Mouse (Mus musculus) CH12.LX (cell line): ENCODE data around the gene Tmem62. TPM values are rescaled to one million over a fixed set of nuclear protein-coding genes. Genes with fewer than 3 reads are reported as not detected.
A peak's percentile ranks its signal among the peaks of the same experiment; 100 is the strongest.

Experiments used
- DNase-seq: peaks from one replicate; pipeline ENCODE4 v3.0.0-alpha.2; 2013; ENCODE audit errors: extremely low read depth
- H3K27ac ChIP-seq: 2 replicates; pipeline ENCODE4 v1.5.1; 2012; ENCODE audit warnings: low read depth, mild to moderate bottlenecking, control low read depth, moderate library complexity; ENCODE audit not compliant: insufficient read depth
- H3K27me3 ChIP-seq: replicated peaks from 2 replicates; pipeline ENCODE3; 2012; ENCODE audit warnings: inconsistent platforms
- H3K36me3 ChIP-seq, 2 experiments: replicated peaks in 1 of 2; 2 replicates each; pipeline versions ENCODE3 to v1.6.1; 2012; ENCODE audit warnings: inconsistent platforms in 1 of 2, low read length in 1 of 2, mild to moderate bottlenecking in 1 of 2, mixed read lengths in 1 of 2, moderate library complexity in 1 of 2; ENCODE audit not compliant: control insufficient read depth in 1 of 2, insufficient read depth in 1 of 2
- H3K4me1 ChIP-seq, 2 experiments: 2 replicates each; pipeline ENCODE4 v1.6.1; 2012; ENCODE audit warnings: inconsistent platforms in 1 of 2, moderate library complexity in 1 of 2; ENCODE audit not compliant: insufficient read depth in 2 of 2, control insufficient read depth in 1 of 2
- H3K4me2 ChIP-seq: 2 replicates; pipeline ENCODE4 v1.6.1; 2012; ENCODE audit warnings: low read depth, mild to moderate bottlenecking, control low read depth; ENCODE audit not compliant: poor library complexity, insufficient read depth, severe bottlenecking
- H3K4me3 ChIP-seq, 3 experiments: fragments of 150-350 bp in 1 of 3; sonication (generic) in 1 of 3; replicated peaks in 1 of 3; 2 replicates each; pipeline versions ENCODE3 to v1.5.1; 2011 to 2012; ENCODE audit warnings: low read depth in 2 of 3, low read length in 2 of 3, mild to moderate bottlenecking in 2 of 3, moderate library complexity in 2 of 3, control low read depth in 1 of 3, improper control_type of control experiment in 1 of 3, inconsistent platforms in 1 of 3, mixed read lengths in 1 of 3; ENCODE audit not compliant: poor library complexity in 1 of 3
- H3K79me2 ChIP-seq: replicated peaks from 2 replicates; pipeline ENCODE4 v1.6.1; 2012; ENCODE audit warnings: mild to moderate bottlenecking, moderate library complexity; ENCODE audit not compliant: control insufficient read depth, poor library complexity, insufficient read depth, severe bottlenecking; ENCODE audit errors: extremely low read depth
- H3K9ac ChIP-seq: 2 replicates; pipeline ENCODE4 v1.6.1; 2012; ENCODE audit warnings: low read depth, mild to moderate bottlenecking, control low read depth, moderate library complexity; ENCODE audit not compliant: insufficient read depth
- H3K9me3 ChIP-seq: replicated peaks from 2 replicates; pipeline ENCODE3; 2012; ENCODE audit warnings: low read length, inconsistent platforms, mixed read lengths
- BHLHE40 ChIP-seq: IDR thresholded peaks from 2 replicates; pipeline ENCODE4 v1.6.1; 2011; ENCODE audit warnings: mild to moderate bottlenecking, low read depth, low read length, improper control_type of control experiment
- CHD1 ChIP-seq: IDR thresholded peaks from 2 replicates; pipeline ENCODE4 v1.6.1; 2012; ENCODE audit warnings: low read depth, low read length, improper control_type of control experiment, inconsistent platforms
- CHD2 ChIP-seq: IDR thresholded peaks from 2 replicates; pipeline ENCODE4 v1.6.1; 2011; ENCODE audit warnings: low read length, improper control_type of control experiment
- CTCF ChIP-seq, 2 experiments: IDR thresholded peaks in 1 of 2; conservative IDR thresholded peaks in 1 of 2; 2 replicates each; pipeline ENCODE4 v1.5.1; 2011 to 2012; ENCODE audit warnings: low read depth in 2 of 2, low read length in 2 of 2, improper control_type of control experiment in 1 of 2, inconsistent platforms in 1 of 2, mild to moderate bottlenecking in 1 of 2, moderate library complexity in 1 of 2
- E2F4 ChIP-seq: IDR thresholded peaks from 2 replicates; pipeline ENCODE4 v1.6.1; 2011; ENCODE audit warnings: low read depth, low read length, improper control_type of control experiment; ENCODE audit not compliant: insufficient replicate concordance
- EP300 ChIP-seq: IDR thresholded peaks from 2 replicates; pipeline ENCODE4 v1.6.1; 2011; ENCODE audit warnings: low read length, improper control_type of control experiment
- ETS1 ChIP-seq: conservative IDR thresholded peaks from 2 replicates; pipeline ENCODE4 v1.6.1; 2012; ENCODE audit warnings: low read depth, mild to moderate bottlenecking, inconsistent platforms, low read length, improper control_type of control experiment, moderate library complexity
- GABPA ChIP-seq: IDR thresholded peaks from 2 replicates; pipeline ENCODE4 v1.6.1; 2012; ENCODE audit warnings: low read depth, low read length, improper control_type of control experiment, inconsistent platforms; ENCODE audit not compliant: insufficient replicate concordance
- HCFC1 ChIP-seq: IDR thresholded peaks from 2 replicates; pipeline ENCODE4 v1.6.1; 2012; ENCODE audit warnings: low read depth, mild to moderate bottlenecking, inconsistent platforms, low read length, improper control_type of control experiment
- IRF4 ChIP-seq: IDR thresholded peaks from 2 replicates; pipeline ENCODE4 v1.6.1; 2014; ENCODE audit warnings: low read depth, mild to moderate bottlenecking, inconsistent platforms, low read length, improper control_type of control experiment
- KAT2A ChIP-seq: IDR thresholded peaks from 2 replicates; pipeline ENCODE4 v1.6.1; 2012; ENCODE audit warnings: low read length, improper control_type of control experiment, inconsistent platforms; ENCODE audit not compliant: insufficient replicate concordance
- MAFK ChIP-seq: IDR thresholded peaks from 2 replicates; pipeline ENCODE4 v1.6.1; 2011; ENCODE audit warnings: low read length, improper control_type of control experiment; ENCODE audit not compliant: insufficient replicate concordance
- MYC ChIP-seq: IDR thresholded peaks from 2 replicates; pipeline ENCODE4 v1.6.1; 2011; ENCODE audit warnings: low read depth, mild to moderate bottlenecking, improper control_type of control experiment, low read length
- POLR2AphosphoS2 ChIP-seq: IDR thresholded peaks from 2 replicates; pipeline ENCODE4 v1.6.1; 2011; ENCODE audit warnings: low read depth, low read length, improper control_type of control experiment
- RAD21 ChIP-seq: IDR thresholded peaks from 2 replicates; pipeline ENCODE4 v1.6.1; 2011; ENCODE audit warnings: low read depth, mild to moderate bottlenecking, low read length, improper control_type of control experiment, moderate library complexity
- SIN3A ChIP-seq: IDR thresholded peaks from 2 replicates; pipeline ENCODE4 v1.6.1; 2012; ENCODE audit warnings: low read length, improper control_type of control experiment, inconsistent platforms
- UBTF ChIP-seq: IDR thresholded peaks from 2 replicates; pipeline ENCODE4 v1.6.1; 2012; ENCODE audit warnings: low read depth, mild to moderate bottlenecking, inconsistent platforms, low read length, improper control_type of control experiment, moderate library complexity
- ZKSCAN1 ChIP-seq: IDR thresholded peaks from 2 replicates; pipeline ENCODE4 v1.6.1; 2012; ENCODE audit warnings: low read depth, inconsistent platforms, low read length, improper control_type of control experiment, borderline replicate concordance
- dilution Hi-C: fragments of 300-500 bp; cut with MboI; formaldehyde crosslinking; loops from 2 replicates; pipeline ENCODE4 v1.14.3; 2020; ENCODE audit warnings: low sequenced_read_pairs; ENCODE audit not compliant: extremely low pct_unique_long_range_greater_than_20kb, extremely low pct_ligation_motif_present
- in situ Hi-C: fragments of 300-500 bp; cut with MboI; formaldehyde crosslinking; loops from 3 replicates; pipeline ENCODE4 v1.14.3; 2019; ENCODE audit warnings: low sequenced_read_pairs, low pct_ligation_motif_present, low pct_unique_long_range_greater_than_20kb, mixed read lengths
- polyA plus RNA-seq: library from polyadenylated mRNA; unstranded; fragments of >175 nt; gene quantifications from 2 replicates; pipeline ENCODE4 v1.2.1, GENCODE M21; 2012; ENCODE audit warnings: low read depth; ENCODE audit not compliant: insufficient read length
- total RNA-seq, 2 experiments: library from RNA; depleted of rRNA; stranded (reverse); fragments of 300-350 nt in 1 of 2; fragments of >200 nt in 1 of 2; gene quantifications; 2 replicates each; pipeline ENCODE4 v1.2.3; 2012 to 2014

The Tmem62 gene
- total and polyA plus RNA-seq, 3 experiments: 4.9 to 5.3 (median 5.2) TPM

- TF ChIP-seq KAT2A (no peak), ZKSCAN1 (no peak), EP300 (no peak), SIN3A (peak; percentile 98), GABPA (no peak), UBTF (no peak), HCFC1 (peak; percentile 81), BHLHE40 (no peak), CTCF (conservative IDR thresholded peaks at IDR 0.05 in 1 of 2, IDR thresholded peaks at IDR 0.05 in 1 of 2; ENCODE audit: low read depth in 2 of 2, low read length in 2 of 2) (no peak), E2F4 (no peak), CHD1 (no peak)
Measured at GRCm38 (mm10) chr2:121007925-121008663, 31.3 kb downstream of the Tmem62 start, which contains the start of gene Ccndbp1 (continued).

DNA sequence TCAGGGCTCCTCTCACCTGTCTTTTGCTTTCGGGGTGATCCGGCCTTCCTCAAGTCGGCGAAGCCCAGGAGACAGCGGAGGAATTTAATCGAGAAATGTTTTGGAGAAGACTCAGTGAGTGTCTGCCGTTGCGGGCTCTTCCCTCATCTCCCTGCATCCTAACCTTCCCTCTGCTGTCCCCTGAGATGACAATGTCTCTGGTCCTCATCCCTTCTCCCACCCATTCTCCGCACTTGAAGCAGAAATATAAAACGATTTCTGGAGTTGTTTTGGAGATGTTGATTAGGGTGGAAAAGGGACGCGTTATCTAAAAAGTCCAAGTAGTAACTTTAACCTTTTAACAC lies 31.8 kb downstream of the Tmem62 start:
- no peak overlapping the region for H3K27ac ChIP-seq
- in situ Hi-C loops: no loop called here
- no peaks in the 10 kb centered on the region for H3K9me3 ChIP-seq
- no peaks in the 10 kb centered on the region for H3K27me3 ChIP-seq
- H3K4me1 ChIP-seq: peaks cover 2 to 14% of the 10 kb centered on the region in 2 experiments; a peak in 2 of 4 replicates
- peak overlapping the region; percentile 29 for H3K9ac ChIP-seq
- peak overlapping the region; percentile 70 to 91 (median 90) for H3K4me3 ChIP-seq
- dilution Hi-C loops: no loop called here
- TF ChIP-seq MYC: no peak
- no peak for TF ChIP-seq CHD1
- no peak for TF ChIP-seq MAFK
- TF ChIP-seq ETS1: no peak
- no peak for TF ChIP-seq RAD21
- H3K4me2 ChIP-seq: peak overlapping the region; percentile 96
- peaks cover 13 to 35% of the 10 kb centered on the region in 2 experiments for H3K36me3 ChIP-seq
- H3K79me2 ChIP-seq: 0 out of 2 replicates have a peak, but pooled peaks cover 2% of the 10 kb centered on the region
- DNase-seq: no peak

GRCm38 (mm10) chr2:121009071-121009677 lies 32.4 kb downstream of the Tmem62 start:
- H3K9me3 ChIP-seq: no peaks in the 10 kb centered on the region
- no peaks in the 10 kb centered on the region for H3K27me3 ChIP-seq
- in situ Hi-C loops (no loop called here), dilution Hi-C loops (no loop called here)
- peak overlapping the region; percentile 70 to 91 (median 90) for H3K4me3 ChIP-seq
- H3K36me3 ChIP-seq: peaks cover 15 to 38% of the 10 kb centered on the region in 2 experiments
- H3K4me2 ChIP-seq: peak overlapping the region; percentile 96
- no peak overlapping the region for H3K27ac ChIP-seq
- DNase-seq: no peak
- H3K79me2 ChIP-seq: 0 out of 2 replicates have a peak, but pooled peaks cover 2% of the 10 kb centered on the region
- TF ChIP-seq POLR2AphosphoS2 (no peak), CHD2 (no peak), IRF4 (no peak), EP300 (no peak), KAT2A (no peak)
- peak overlapping the region; percentile 29 for H3K9ac ChIP-seq
- H3K4me1 ChIP-seq: peaks cover 2 to 17% of the 10 kb centered on the region in 2 experiments; a peak in 2 of 4 replicates
